Comparison of ENCODE assay signal across 8 mouse cellular contexts in genomic region chr7:3691919-3692318, GRCm38 (mm10). TPM values are rescaled to one million over a fixed set of nuclear protein-coding genes. Genes with fewer than 3 reads are reported as not detected.
DNase-seq lines count a peak whose midpoint lies in the region; ATAC-seq and TF ChIP-seq lines count a peak whose summit lies in the region.

No protein-coding gene starts in this region.

- peaks cover 49% of the 10 kb centered on the region for H3K36me3 ChIP-seq in embryonic facial prominence, embryonic 10.5 days (replicated peaks)
- peaks cover 42% of the 10 kb centered on the region for H3K36me3 ChIP-seq in intestine, embryonic 14.5 days (ENCODE audit: control insufficient read depth, insufficient read depth, low read length)
- H3K36me3 ChIP-seq in neural tube, embryonic 12.5 days = peaks cover 10% of the 10 kb centered on the region; the same call in 1 of the 2 replicates

- DNase-seq in layer of hippocampus, adult 2 months (ENCODE audit: low spot score in 2 of 2) = no peak
- DNase-seq in layer of hippocampus, adult 18-20 months (ENCODE audit: low spot score in 2 of 2) = no peak
- DNase-seq in embryonic facial prominence, embryonic 10.5 days (ENCODE audit: low spot score) = no peak
- DNase-seq in intestine, embryonic 14.5 days (ENCODE audit: low spot score) = no peak
- DNase-seq in left cerebral cortex, adult 9 months (ENCODE audit: low spot score in 2 of 2) = no peak
- DNase-seq in adrenal gland, postnatal 25 days = no peak
- no peak for DNase-seq in cerebellum, adult 18-20 months

- peak overlapping the region; percentile 77 for H3K4me2 ChIP-seq in intestine, embryonic 14.5 days (ENCODE audit: low read length)
- peak overlapping the region; percentile 88 for H3K4me2 ChIP-seq in neural tube, embryonic 12.5 days (replicated peaks)

- peak overlapping the region; percentile 94 for H3K27ac ChIP-seq in layer of hippocampus, adult 2 months
- H3K27ac ChIP-seq in embryonic facial prominence, embryonic 10.5 days (replicated peaks) = peak overlapping the region; percentile 95
- H3K27ac ChIP-seq in intestine, embryonic 14.5 days (ENCODE audit: low read depth) = peak overlapping the region; percentile 97; the same call in 1 of the 2 replicates
- H3K27ac ChIP-seq in neural tube, embryonic 12.5 days = no peak overlapping the region

- no peaks in the 10 kb centered on the region for H3K27me3 ChIP-seq in embryonic facial prominence, embryonic 10.5 days (replicated peaks; ENCODE audit: low read depth, poor library complexity, severe bottlenecking)
- no peaks in the 10 kb centered on the region for H3K27me3 ChIP-seq in intestine, embryonic 14.5 days (replicated peaks; ENCODE audit: control insufficient read depth, insufficient read depth, low read length)
- no peaks in the 10 kb centered on the region for H3K27me3 ChIP-seq in neural tube, embryonic 12.5 days (replicated peaks)

- TF ChIP-seq CTCF in layer of hippocampus, adult 2 months (conservative IDR thresholded peaks at IDR 0.05) = no peak

- H3K9ac ChIP-seq in intestine, embryonic 14.5 days (ENCODE audit: low read length) = peak overlapping the region; percentile 84
- peak overlapping the region; percentile 83 for H3K9ac ChIP-seq in neural tube, embryonic 12.5 days

- peaks cover 25% of the 10 kb centered on the region for H3K4me1 ChIP-seq in embryonic facial prominence, embryonic 10.5 days
- peaks cover 12% of the 10 kb centered on the region for H3K4me1 ChIP-seq in intestine, embryonic 14.5 days (replicated peaks; ENCODE audit: control insufficient read depth, insufficient read depth, low read length)
- H3K4me1 ChIP-seq in neural tube, embryonic 12.5 days = peaks cover 27% of the 10 kb centered on the region

- ATAC-seq in intestine, embryonic 14.5 days (replicated peaks; ENCODE audit: low FRiP score, low TSS enrichment, low read depth) = no peak
- ATAC-seq in neural tube, embryonic 12.5 days (ENCODE audit: low FRiP score, low read depth) = no peak

- no peaks in the 10 kb centered on the region for H3K9me3 ChIP-seq in embryonic facial prominence, embryonic 10.5 days
- no peaks in the 10 kb centered on the region for H3K9me3 ChIP-seq in intestine, embryonic 14.5 days (ENCODE audit: control insufficient read depth, low read length)
- no peaks in the 10 kb centered on the region for H3K9me3 ChIP-seq in neural tube, embryonic 12.5 days

- WGBS in embryonic facial prominence, embryonic 10.5 days = 35% methylated on average over 3 of the region's 3 CpGs
- WGBS in intestine, embryonic 14.5 days = 29% methylated on average over 3 of the region's 3 CpGs
- WGBS in neural tube, embryonic 12.5 days = 36% methylated on average over 3 of the region's 3 CpGs

- H3K4me3 ChIP-seq in layer of hippocampus, adult 2 months = peak overlapping the region; percentile 96
- peak overlapping the region; percentile 85 for H3K4me3 ChIP-seq in embryonic facial prominence, embryonic 10.5 days
- peak overlapping the region; percentile 79 for H3K4me3 ChIP-seq in intestine, embryonic 14.5 days (ENCODE audit: low read depth, low read length)
- peak overlapping the region; percentile 62 for H3K4me3 ChIP-seq in neural tube, embryonic 12.5 days

RNA-seq across cellular contexts. Expression of gene Tsen34, which starts 0.7 kb away (rescaled TPM):
- 10 to 100 TPM; 80.2 to 84.8 TPM for total RNA-seq in layer of hippocampus, adult 2 months (2021)
- total RNA-seq in layer of hippocampus, adult 18-20 months (2021) = 10 to 100 TPM; 79.6 to 89.9 TPM
- 301 and 306 TPM in 2 replicates for polyA plus RNA-seq in embryonic facial prominence, embryonic 10.5 days (2016; fragmentation: Nextera tagmentation; extraction: Ambion mirVana)
- polyA plus RNA-seq in intestine, embryonic 14.5 days (2014; fragmentation: Nextera tagmentation; extraction: Ambion mirVana) = 244 and 253 TPM in 2 replicates
- 225 and 226 TPM in 2 replicates for polyA plus RNA-seq in neural tube, embryonic 12.5 days (2016; fragmentation: Nextera tagmentation; extraction: Ambion mirVana)
- 96.6 and 122 TPM in 2 replicates for total RNA-seq in adrenal gland, postnatal 25 days (2021)

RNA-seq across cellular contexts. Expression of gene Mboat7, which starts 1.4 kb away (rescaled TPM):
- 100 to 1,000 TPM; 160 to 170 TPM for total RNA-seq in layer of hippocampus, adult 2 months (2021)
- total RNA-seq in layer of hippocampus, adult 18-20 months (2021) = 100 to 1,000 TPM; 167 to 184 TPM
- polyA plus RNA-seq in embryonic facial prominence, embryonic 10.5 days (2016; fragmentation: Nextera tagmentation; extraction: Ambion mirVana) = 39.3 and 40.4 TPM in 2 replicates
- polyA plus RNA-seq in intestine, embryonic 14.5 days (2014; fragmentation: Nextera tagmentation; extraction: Ambion mirVana) = 38.7 and 43.8 TPM in 2 replicates
- 44.3 and 47.5 TPM in 2 replicates for polyA plus RNA-seq in neural tube, embryonic 12.5 days (2016; fragmentation: Nextera tagmentation; extraction: Ambion mirVana)
- 76.1 and 85.5 TPM in 2 replicates for total RNA-seq in adrenal gland, postnatal 25 days (2021)

RNA-seq across cellular contexts. Expression of gene Rps9, which starts 11.9 kb away (rescaled TPM):
- total RNA-seq in layer of hippocampus, adult 2 months (2021) = 100 to 1,000 TPM; 387 to 404 TPM
- 100 to 1,000 TPM; 390 to 414 TPM for total RNA-seq in layer of hippocampus, adult 18-20 months (2021)
- polyA plus RNA-seq in embryonic facial prominence, embryonic 10.5 days (2016; fragmentation: Nextera tagmentation; extraction: Ambion mirVana) = 1,397 and 1,414 TPM in 2 replicates
- 1,715 and 1,748 TPM in 2 replicates for polyA plus RNA-seq in intestine, embryonic 14.5 days (2014; fragmentation: Nextera tagmentation; extraction: Ambion mirVana)
- polyA plus RNA-seq in neural tube, embryonic 12.5 days (2016; fragmentation: Nextera tagmentation; extraction: Ambion mirVana) = 989 and 1,067 TPM in 2 replicates
- total RNA-seq in adrenal gland, postnatal 25 days (2021) = 939 and 948 TPM in 2 replicates

RNA-seq across cellular contexts. Expression of gene Tmc4, which starts 14.6 kb away (rescaled TPM):
- total RNA-seq in layer of hippocampus, adult 2 months (2021) = 1 to 10 TPM; 4.3 to 9.7 TPM
- 1 to 10 TPM; 5.6 to 6.2 TPM for total RNA-seq in layer of hippocampus, adult 18-20 months (2021)
- 5.7 and 6.8 TPM in 2 replicates for polyA plus RNA-seq in embryonic facial prominence, embryonic 10.5 days (2016; fragmentation: Nextera tagmentation; extraction: Ambion mirVana)
- polyA plus RNA-seq in intestine, embryonic 14.5 days (2014; fragmentation: Nextera tagmentation; extraction: Ambion mirVana) = 60.5 and 64.1 TPM in 2 replicates
- polyA plus RNA-seq in neural tube, embryonic 12.5 days (2016; fragmentation: Nextera tagmentation; extraction: Ambion mirVana) = 3.2 and 4.0 TPM in 2 replicates
- 13.7 and 20.1 TPM in 2 replicates for total RNA-seq in adrenal gland, postnatal 25 days (2021)

RNA-seq across cellular contexts. Expression of gene Leng1, which starts 26.3 kb away (rescaled TPM):
- 1 to 10 TPM; 5.3 to 5.6 TPM for total RNA-seq in layer of hippocampus, adult 2 months (2021)
- 1 to 10 TPM; 5.8 to 6.6 TPM for total RNA-seq in layer of hippocampus, adult 18-20 months (2021)
- 15.8 and 17.8 TPM in 2 replicates for polyA plus RNA-seq in embryonic facial prominence, embryonic 10.5 days (2016; fragmentation: Nextera tagmentation; extraction: Ambion mirVana)
- 13.1 and 13.4 TPM in 2 replicates for polyA plus RNA-seq in intestine, embryonic 14.5 days (2014; fragmentation: Nextera tagmentation; extraction: Ambion mirVana)
- 23.4 and 25.7 TPM in 2 replicates for polyA plus RNA-seq in neural tube, embryonic 12.5 days (2016; fragmentation: Nextera tagmentation; extraction: Ambion mirVana)
- 16.2 and 17.1 TPM in 2 replicates for total RNA-seq in adrenal gland, postnatal 25 days (2021)
